Mouse (Mus musculus) midbrain, postnatal 0 days (tissue): ENCODE data around the gene Zic1. TPM values are rescaled to one million over a fixed set of nuclear protein-coding genes. Genes with fewer than 3 reads are reported as not detected.

Experiments
- ATAC-seq: fragments of 200-750 bp; cut with Nextera tagmentation; 2 replicates; pipeline ENCODE4 v1.8.0; 2017; ENCODE audit warnings: moderate number of reproducible peaks, mild to moderate bottlenecking, moderate TSS enrichment, moderate library complexity; ENCODE audit not compliant: low FRiP score
- DNase-seq: peaks from one replicate; pipeline ENCODE4 v3.0.0-alpha.2; 2015; ENCODE audit warnings: low spot score
- H3K27ac ChIP-seq: fragments of 300-500 bp; sonication (generic); 2 replicates; pipeline ENCODE4 v1.5.1; 2014; ENCODE audit warnings: low read depth, mild to moderate bottlenecking, low read length, mixed read lengths
- H3K27me3 ChIP-seq: fragments of 300-500 bp; sonication (generic); 2 replicates; pipeline ENCODE4 v1.6.1; 2014; ENCODE audit warnings: low read length, control low read depth, mixed read lengths; ENCODE audit not compliant: insufficient read depth
- H3K36me3 ChIP-seq: fragments of 300-500 bp; sonication (generic); 2 replicates; pipeline ENCODE4 v1.6.1; 2014; ENCODE audit warnings: low read length, control low read depth, mixed read lengths; ENCODE audit not compliant: insufficient read depth
- H3K4me1 ChIP-seq: fragments of 300-500 bp; sonication (generic); 2 replicates; pipeline ENCODE4 v1.6.1; 2014; ENCODE audit warnings: mild to moderate bottlenecking, control low read depth, antibody characterized with exemption, low read length, mixed read lengths; ENCODE audit not compliant: insufficient read depth
- H3K4me2 ChIP-seq: fragments of 300-500 bp; sonication (generic); 2 replicates; pipeline ENCODE4 v1.6.1; 2014; ENCODE audit warnings: low read depth, mild to moderate bottlenecking, low read length, mixed read lengths; ENCODE audit not compliant: poor library complexity, severe bottlenecking
- H3K4me3 ChIP-seq: fragments of 300-500 bp; sonication (generic); 2 replicates; pipeline ENCODE4 v1.5.1; 2014; ENCODE audit warnings: low read depth, mild to moderate bottlenecking, low read length, moderate library complexity
- H3K9ac ChIP-seq: fragments of 300-500 bp; sonication (generic); replicated peaks from 2 replicates; pipeline ENCODE4 v1.6.1; 2014; ENCODE audit warnings: mild to moderate bottlenecking, low read length, moderate library complexity, mixed read lengths; ENCODE audit not compliant: poor library complexity, severe bottlenecking
- H3K9me3 ChIP-seq: fragments of 300-500 bp; sonication (generic); 2 replicates; pipeline ENCODE4 v1.6.1; 2016; ENCODE audit warnings: low read length, control low read depth
- CTCF ChIP-seq: IDR thresholded peaks from 2 replicates; pipeline ENCODE4 v1.5.1; 2016; ENCODE audit warnings: antibody characterized with exemption, mild to moderate bottlenecking
- WGBS: fragments of 180-500 bp; shearing (Covaris S2); extraction: QIAGEN DNeasy Blood & Tissue Kit; methylation state at CpG from one replicate; pipeline ENCODE4 v1.1.7; 2014; 5-methylcytosine and 5-hydroxymethylcytosine counted together
- polyA plus RNA-seq: library from polyadenylated mRNA; unstranded; fragments of >200 nt; fragmentation: Nextera tagmentation; extraction: Ambion mirVana; gene quantifications from 2 replicates; pipeline ENCODE4 v1.2.1, GENCODE M21; 2015
- total RNA-seq: library from RNA; depleted of rRNA; stranded (reverse); fragments of >200 nt; gene quantifications from 2 replicates; pipeline ENCODE4 v1.2.3, GENCODE M21; 2014; rRNA removed

Zic1 gene
- total and polyA plus RNA-seq, 2 experiments from 2014 or later: 8.2 to 146 TPM

DNA sequence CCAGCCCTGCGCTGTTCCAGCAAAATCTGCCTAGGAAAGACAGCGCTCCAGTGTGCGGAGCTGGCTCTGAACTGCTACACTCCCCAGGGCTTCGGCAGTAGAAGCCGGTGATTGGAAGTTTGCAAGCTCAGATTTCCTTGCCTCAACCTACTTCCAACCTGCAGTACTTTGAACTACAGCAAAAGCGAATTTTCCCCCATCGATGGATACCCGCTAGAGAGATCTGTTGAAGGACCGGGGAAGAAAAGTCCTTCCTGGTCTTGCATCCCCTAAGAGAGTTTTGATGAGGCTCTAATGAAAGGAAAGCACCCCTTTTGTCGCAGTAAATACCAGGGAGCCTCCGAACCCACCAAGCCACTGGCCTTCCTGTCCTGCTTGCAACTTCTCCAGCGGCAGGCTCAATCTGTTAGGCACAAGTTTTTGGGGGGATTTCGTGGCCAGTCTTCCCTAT is 13.6 kb downstream of the Zic1 start:
- no peak overlapping the region for H3K9ac ChIP-seq
- DNase-seq (peak; percentile 55), ATAC-seq (no peak)
- H3K36me3 ChIP-seq: no peaks in the 10 kb centered on the region
- TF ChIP-seq CTCF: no peak
- WGBS: 12% methylated on average over 13 of the region's 13 CpGs
- H3K27me3 ChIP-seq: peaks cover 47% of the 10 kb centered on the region
- H3K4me1 ChIP-seq: no peaks in the 10 kb centered on the region; the same call in 1 of the 2 replicates
- H3K9me3 ChIP-seq: no peaks in the 10 kb centered on the region
- H3K4me2 ChIP-seq: peak overlapping the region; percentile 29
- 0 out of 2 replicates have a peak overlapping the region, but pooled peaks have one; percentile 2 for H3K4me3 ChIP-seq
- peak overlapping the region; percentile 49 for H3K27ac ChIP-seq

DNA sequence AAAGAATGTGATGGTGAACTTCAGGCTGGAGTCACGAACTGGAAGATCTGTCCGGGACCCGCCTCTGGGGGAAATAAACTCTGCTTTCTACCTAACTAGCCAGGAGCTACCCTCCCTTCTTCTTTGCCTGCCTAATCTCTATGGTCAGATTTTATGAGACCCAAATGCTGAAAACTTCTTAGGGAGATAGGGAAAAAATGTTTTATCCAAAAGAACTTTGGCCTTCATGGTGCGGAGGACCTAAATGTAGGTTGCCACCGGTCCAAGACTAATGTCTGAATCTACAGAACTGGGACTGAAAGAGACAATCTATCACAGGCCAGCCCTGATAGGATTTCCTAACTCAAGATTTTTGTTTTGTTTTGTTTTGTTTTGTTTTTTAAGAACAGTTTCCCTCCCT is 14.2 kb downstream of the Zic1 start:
- DNase-seq (peak; percentile 14), ATAC-seq (no peak)
- H3K9ac ChIP-seq: no peak overlapping the region
- no peaks in the 10 kb centered on the region for H3K36me3 ChIP-seq
- H3K9me3 ChIP-seq: no peaks in the 10 kb centered on the region
- peaks cover 42% of the 10 kb centered on the region for H3K27me3 ChIP-seq
- no peaks in the 10 kb centered on the region; the same call in 1 of the 2 replicates for H3K4me1 ChIP-seq
- H3K27ac ChIP-seq: peak overlapping the region; percentile 62; the same call in 1 of the 2 replicates
- TF ChIP-seq CTCF: no peak
- H3K4me2 ChIP-seq: peak overlapping the region; percentile 30; the same call in 1 of the 2 replicates
- H3K4me3 ChIP-seq: no peak overlapping the region
- 21% methylated on average over 5 of the region's 5 CpGs for WGBS

DNA sequence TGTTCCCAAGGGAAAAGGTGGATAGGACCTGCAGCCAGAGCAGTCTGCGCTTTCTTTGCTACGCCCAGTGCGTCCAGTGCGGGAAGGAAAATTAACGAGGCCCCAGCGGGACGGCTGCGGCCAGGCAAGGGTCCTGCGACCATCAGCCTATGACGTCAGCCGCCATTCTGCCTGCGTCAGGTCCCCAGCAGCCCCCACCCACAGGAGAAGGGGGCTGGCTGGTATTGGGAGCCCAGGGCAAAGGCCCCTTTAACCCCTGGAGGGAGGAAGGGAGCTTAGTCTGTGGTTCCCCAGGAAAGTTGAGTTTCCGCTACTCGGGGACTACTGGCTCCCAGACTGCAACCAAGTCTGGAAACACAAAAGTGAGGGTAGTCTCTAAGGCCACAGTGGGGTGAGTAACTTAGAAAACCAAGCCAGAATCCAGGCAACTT is 14.7 kb downstream of the Zic1 start:
- DNase-seq: peak; percentile 83
- Histone ChIP-seq H3K9ac (no peak overlapping the region), H3K27ac (peak overlapping the region; percentile 62), H3K27me3 (peaks cover 40% of the 10 kb centered on the region), H3K36me3 (no peaks in the 10 kb centered on the region), H3K4me2 (peak overlapping the region; percentile 30; the same call in 1 of the 2 replicates), H3K4me3 (peak overlapping the region; percentile 18), H3K4me1 (no peaks in the 10 kb centered on the region; the same call in 1 of the 2 replicates), H3K9me3 (no peaks in the 10 kb centered on the region)
- WGBS: 6% methylated on average over 14 of the region's 14 CpGs
- ATAC-seq: peak; percentile 45; the same call in 1 of the 2 replicates
- TF ChIP-seq CTCF: no peak

DNA sequence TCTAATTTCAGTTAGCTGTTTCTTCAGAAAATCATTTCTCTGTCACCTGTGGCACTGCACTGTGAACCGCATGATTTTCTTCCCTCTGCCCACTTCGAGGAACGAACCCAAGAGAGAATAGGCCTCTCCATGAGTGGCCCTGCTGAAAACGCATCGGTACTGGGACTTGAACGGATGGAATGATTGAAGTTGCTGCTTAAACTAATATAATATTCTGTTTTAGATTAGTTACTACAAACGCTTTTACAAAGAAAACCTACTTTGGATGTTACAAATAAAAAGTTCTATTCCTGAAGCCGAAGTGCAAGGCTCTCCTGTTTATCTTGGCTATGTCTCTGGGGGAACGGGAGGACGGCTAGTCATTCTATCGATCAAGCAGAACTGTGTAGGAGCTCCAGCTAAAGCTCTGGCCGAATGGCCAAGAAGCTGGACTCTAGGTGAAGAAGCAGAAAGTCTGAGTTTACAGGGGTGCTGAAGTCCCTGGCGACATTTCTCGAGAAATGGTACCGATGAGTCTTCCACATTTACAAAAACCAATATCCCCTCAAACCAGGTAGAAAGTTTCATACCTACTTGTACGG is 15.3 kb downstream of the Zic1 start:
- WGBS: 7% methylated on average over 16 of the region's 16 CpGs
- no peak for ATAC-seq
- TF ChIP-seq CTCF: no peak
- no peaks in the 10 kb centered on the region; the same call in 1 of the 2 replicates for H3K4me1 ChIP-seq
- no peak overlapping the region for H3K9ac ChIP-seq
- peak; percentile 43 for DNase-seq
- H3K4me3 ChIP-seq: peak overlapping the region; percentile 18
- peak overlapping the region; percentile 62 for H3K27ac ChIP-seq
- peaks cover 36% of the 10 kb centered on the region for H3K27me3 ChIP-seq
- peak overlapping the region; percentile 30; the same call in 1 of the 2 replicates for H3K4me2 ChIP-seq
- no peaks in the 10 kb centered on the region for H3K9me3 ChIP-seq
- H3K36me3 ChIP-seq: no peaks in the 10 kb centered on the region

DNA sequence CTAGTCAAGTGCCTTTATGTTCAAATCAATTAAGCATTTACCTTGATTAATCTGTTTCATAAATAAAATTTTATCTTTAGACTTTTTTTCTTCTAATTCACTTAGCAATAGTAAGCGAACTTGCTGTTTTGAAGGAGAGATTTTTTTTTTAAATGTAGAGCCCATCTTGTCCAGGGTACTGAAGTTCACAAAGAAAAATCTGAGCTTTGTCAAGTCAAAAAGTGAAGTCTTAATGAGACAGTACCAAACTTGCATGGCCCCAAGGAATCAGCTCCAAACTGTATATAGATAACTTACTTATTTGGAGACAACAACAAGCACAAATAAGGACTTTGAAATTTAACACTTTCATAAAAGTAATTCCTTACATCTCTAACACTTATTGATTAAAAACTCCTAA is 16.9 kb downstream of the Zic1 start:
- ATAC-seq: no peak
- Histone ChIP-seq H3K4me2 (no peak overlapping the region), H3K27me3 (peaks cover 21% of the 10 kb centered on the region)

DNA sequence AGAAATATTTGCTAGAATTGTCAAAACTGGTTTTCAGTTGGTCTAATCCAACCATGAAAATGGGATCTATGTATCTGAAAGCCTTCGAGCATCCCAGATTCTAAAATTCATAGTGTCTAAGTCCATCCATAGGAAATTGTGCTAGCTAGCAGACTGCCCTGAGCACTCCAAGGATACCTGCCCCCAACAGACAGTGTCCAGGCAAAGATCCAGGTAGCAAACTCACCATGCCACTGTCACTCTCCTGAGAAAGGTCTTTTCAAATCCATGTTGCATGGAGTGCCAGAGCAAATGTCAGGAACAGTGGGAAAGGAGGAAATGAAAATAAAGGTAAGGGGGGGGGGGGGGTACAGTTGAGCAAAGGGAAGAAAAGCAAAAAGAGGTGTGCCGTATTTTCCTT is 18.0 kb downstream of the Zic1 start:
- Histone ChIP-seq H3K4me1 (no peaks in the 10 kb centered on the region), H3K27ac (no peak overlapping the region), H3K9ac (no peak overlapping the region), H3K4me3 (no peak overlapping the region), H3K4me2 (no peak overlapping the region), H3K36me3 (no peaks in the 10 kb centered on the region), H3K9me3 (no peaks in the 10 kb centered on the region), H3K27me3 (peaks cover 15% of the 10 kb centered on the region)
- DNase-seq (no peak), ATAC-seq (no peak)
- TF ChIP-seq CTCF: no peak
- 75% methylated on average over 2 of the region's 2 CpGs for WGBS

More for the DNA sequence above, 16.9 kb downstream of the Zic1 start:
- no peaks in the 10 kb centered on the region for H3K9me3 ChIP-seq
- 60% methylated on average over 1 of the region's 1 CpGs for WGBS
- TF ChIP-seq CTCF: no peak
- no peak overlapping the region for H3K4me3 ChIP-seq
- H3K4me1 ChIP-seq: no peaks in the 10 kb centered on the region
- no peaks in the 10 kb centered on the region for H3K36me3 ChIP-seq
- H3K9ac ChIP-seq: no peak overlapping the region
- H3K27ac ChIP-seq: no peak overlapping the region
- DNase-seq: no peak

Other genes with a start within 250 kb of the Zic1 start
- 54.7 and 73.4 TPM in 2 replicates for gene Zic4, start 3.4 kb downstream of the Zic1 start, total RNA-seq
- gene Zic4, start 3.4 kb downstream of the Zic1 start, polyA plus RNA-seq: 22.2 and 33.5 TPM in 2 replicates